Mouse (Mus musculus) spleen, adult 2 months (tissue): Measurements from ENCODE around the gene Slc35d1. TPM values are rescaled to one million over a fixed set of nuclear protein-coding genes. Genes with fewer than 3 reads are reported as not detected.

Source experiments
- DNase-seq, 2 experiments: peaks; one replicate each; pipeline versions ENCODE4 v3.0.0 to v3.0.0-alpha.2; 2012 to 2021; ENCODE audit warnings: low spot score in 2 of 2, low read depth in 1 of 2
- H3K27ac ChIP-seq: fragments of 200-500 bp; 2 replicates; pipeline ENCODE4 v1.5.1; 2012; ENCODE audit warnings: low read length, inconsistent platforms; ENCODE audit not compliant: insufficient read depth
- H3K27me3 ChIP-seq: fragments of 200-500 bp; 2 replicates; pipeline ENCODE4 v1.6.1; 2012; ENCODE audit warnings: mild to moderate bottlenecking, moderate library complexity, low read length, inconsistent platforms; ENCODE audit not compliant: control insufficient read depth, insufficient read depth
- H3K36me3 ChIP-seq: fragments of 200-500 bp; 2 replicates; pipeline ENCODE4 v1.6.1; 2012; ENCODE audit warnings: mild to moderate bottlenecking, low read length, inconsistent platforms; ENCODE audit not compliant: control insufficient read depth, insufficient read depth
- H3K4me1 ChIP-seq: fragments of 200-500 bp; 2 replicates; pipeline ENCODE4 v1.6.1; 2011; ENCODE audit warnings: inconsistent platforms; ENCODE audit not compliant: control insufficient read depth, insufficient read depth, insufficient read length
- H3K4me3 ChIP-seq: fragments of 200-500 bp; 2 replicates; pipeline ENCODE4 v1.5.1; 2011; ENCODE audit warnings: mild to moderate bottlenecking, inconsistent platforms; ENCODE audit not compliant: insufficient read depth, insufficient read length; ENCODE audit errors: extremely low read depth
- CTCF ChIP-seq: fragments of 200-500 bp; IDR thresholded peaks from 2 replicates; pipeline ENCODE4 v1.5.1; 2011; ENCODE audit warnings: mild to moderate bottlenecking, inconsistent platforms; ENCODE audit not compliant: insufficient read depth, insufficient read length, insufficient replicate concordance; ENCODE audit errors: extremely low read depth
- POLR2A ChIP-seq: fragments of 200-500 bp; IDR thresholded peaks from 2 replicates; pipeline ENCODE4 v1.6.1; 2011; ENCODE audit warnings: low read depth, low read length, inconsistent platforms
- WGBS: fragments of 180-500 bp; shearing (Covaris S2); methylation state at CpG from one replicate; pipeline ENCODE4 v1.1.7; 2018; 5-methylcytosine and 5-hydroxymethylcytosine counted together
- polyA plus RNA-seq: library from polyadenylated mRNA; depleted of rRNA; stranded (reverse); fragments of >200 nt; gene quantifications from 2 replicates; pipeline ENCODE4 v1.2.3, GENCODE M21; 2012; rRNA removed

The Slc35d1 gene
- polyA plus RNA-seq = 1.4 and 1.7 TPM in 2 replicates

GRCm38 (mm10) chr4:103214925-103215820, at the start of gene Slc35d1:
Slc35d1 (minus strand) TSS chr4:103215164.
- no peak for TF ChIP-seq CTCF

GRCm38 (mm10) chr4:103263812-103264396, 48.9 kb upstream of the Slc35d1 start:
- Histone ChIP-seq H3K4me1 (no peaks in the 10 kb centered on the region), H3K27ac (no peak overlapping the region), H3K4me3 (no peak overlapping the region), H3K27me3 (no peaks in the 10 kb centered on the region), H3K36me3 (no peaks in the 10 kb centered on the region)
- WGBS = 65% methylated on average over 8 of the region's 8 CpGs
- DNase-seq = no peak
- TF ChIP-seq POLR2A (no peak), CTCF (no peak)

More at GRCm38 (mm10) chr4:103214925-103215820, at the start of gene Slc35d1:
- peak within 1 kb of the TSS; percentile 100 for H3K4me3 ChIP-seq
- peak; percentile 35 to 63 for DNase-seq
- peak within 1 kb of the TSS; percentile 87 for H3K27ac ChIP-seq
- H3K36me3 ChIP-seq = no peaks in the 10 kb centered on the region
- H3K27me3 ChIP-seq = no peaks in the 10 kb centered on the region
- H3K4me1 ChIP-seq = peaks cover 3% of the 10 kb centered on the region
- 3% methylated on average over 68 of the region's 70 CpGs for WGBS

GRCm38 (mm10) chr4:103263378-103263777, 48.4 kb upstream of the Slc35d1 start:
- TF ChIP-seq POLR2A = no peak
- TF ChIP-seq CTCF = no peak
- no peaks in the 10 kb centered on the region for H3K36me3 ChIP-seq
- H3K27ac ChIP-seq = no peak overlapping the region
- 68% methylated on average over 5 of the region's 5 CpGs for WGBS
- no peaks in the 10 kb centered on the region for H3K27me3 ChIP-seq
- DNase-seq = no peak
- no peaks in the 10 kb centered on the region for H3K4me1 ChIP-seq
- no peak overlapping the region for H3K4me3 ChIP-seq

- no peaks in the 10 kb centered on the region for H3K4me1 ChIP-seq
- no peak overlapping the region for H3K27ac ChIP-seq
- TF ChIP-seq CTCF (no peak), POLR2A (no peak)
- DNase-seq = no peak
- H3K36me3 ChIP-seq = no peaks in the 10 kb centered on the region
- 92% methylated on average over 3 of the region's 3 CpGs for WGBS
- no peak overlapping the region for H3K4me3 ChIP-seq
- no peaks in the 10 kb centered on the region for H3K27me3 ChIP-seq
These were observed 43.9 kb upstream of the Slc35d1 start for GRCm38 (mm10) chr4:103258817-103259216.

GRCm38 (mm10) chr4:103253846-103254245, 38.9 kb upstream of the Slc35d1 start:
- Histone ChIP-seq H3K4me3 (no peak overlapping the region), H3K36me3 (no peaks in the 10 kb centered on the region), H3K27me3 (no peaks in the 10 kb centered on the region), H3K27ac (no peak overlapping the region), H3K4me1 (no peaks in the 10 kb centered on the region)
- WGBS = 70% methylated on average over 4 of the region's 4 CpGs
- DNase-seq = no peak
- TF ChIP-seq POLR2A (no peak), CTCF (no peak)

GRCm38 (mm10) chr4:103249436-103250085, 34.6 kb upstream of the Slc35d1 start:
- DNase-seq = no peak
- H3K4me1 ChIP-seq = no peaks in the 10 kb centered on the region
- H3K27ac ChIP-seq = no peak overlapping the region
- no peaks in the 10 kb centered on the region for H3K36me3 ChIP-seq
- no peak for TF ChIP-seq CTCF
- no peak for TF ChIP-seq POLR2A
- H3K4me3 ChIP-seq = no peak overlapping the region
- no peaks in the 10 kb centered on the region for H3K27me3 ChIP-seq
- 52% methylated on average over 6 of the region's 6 CpGs for WGBS
